Mouse (Mus musculus) heart, embryonic 14.5 days (tissue): ENCODE data around the gene Gm867. TPM values are rescaled to one million over a fixed set of nuclear protein-coding genes. Genes with fewer than 3 reads are reported as not detected.

Experiments used
- ATAC-seq: fragments of 200-750 bp; cut with Nextera tagmentation; 2 replicates; pipeline ENCODE4 v1.8.0; 2017; ENCODE audit warnings: low read depth, moderate TSS enrichment; ENCODE audit not compliant: insufficient number of reproducible peaks, insufficient read depth, low FRiP score
- H3K27ac ChIP-seq, 2 experiments: fragments of 200-500 bp in 1 of 2; fragments of 300-500 bp in 1 of 2; sonication (generic) in 1 of 2; replicated peaks in 1 of 2; 2 replicates each; pipeline ENCODE4 v1.5.1; 2012 to 2014; ENCODE audit warnings: low read depth in 2 of 2, low read length in 2 of 2, control low read depth in 1 of 2, mild to moderate bottlenecking in 1 of 2, mixed read lengths in 1 of 2; ENCODE audit not compliant: control insufficient read depth in 1 of 2, insufficient read depth in 1 of 2
- H3K27me3 ChIP-seq: fragments of 300-500 bp; sonication (generic); 2 replicates; pipeline ENCODE4 v1.6.1; 2014; ENCODE audit warnings: mild to moderate bottlenecking, low read length, control low read depth; ENCODE audit not compliant: control insufficient read depth, insufficient read depth
- H3K36me3 ChIP-seq: fragments of 300-500 bp; sonication (generic); 2 replicates; pipeline ENCODE4 v1.6.1; 2014; ENCODE audit warnings: mild to moderate bottlenecking, control low read depth, low read length, mixed read lengths; ENCODE audit not compliant: control insufficient read depth, insufficient read depth
- H3K4me1 ChIP-seq, 2 experiments: fragments of 200-500 bp in 1 of 2; fragments of 300-500 bp in 1 of 2; sonication (generic) in 1 of 2; 2 replicates each; pipeline ENCODE4 v1.6.1; 2012 to 2014; ENCODE audit warnings: low read length in 2 of 2, control low read depth in 1 of 2, mixed read lengths in 1 of 2; ENCODE audit not compliant: control insufficient read depth in 2 of 2, insufficient read depth in 2 of 2
- H3K4me2 ChIP-seq: fragments of 300-500 bp; sonication (generic); 2 replicates; pipeline ENCODE4 v1.6.1; 2014; ENCODE audit warnings: mild to moderate bottlenecking, low read length
- H3K4me3 ChIP-seq, 2 experiments: fragments of 200-500 bp in 1 of 2; fragments of 300-500 bp in 1 of 2; sonication (generic) in 1 of 2; 2 replicates each; pipeline ENCODE4 v1.5.1; 2012 to 2014; ENCODE audit warnings: low read length in 2 of 2, mild to moderate bottlenecking in 2 of 2, control low read depth in 1 of 2, low read depth in 1 of 2, moderate library complexity in 1 of 2; ENCODE audit not compliant: control insufficient read depth in 1 of 2, insufficient read depth in 1 of 2
- H3K9ac ChIP-seq: fragments of 300-500 bp; sonication (generic); 2 replicates; pipeline ENCODE4 v1.6.1; 2014; ENCODE audit warnings: mild to moderate bottlenecking, low read length
- H3K9me3 ChIP-seq: fragments of 300-500 bp; sonication (generic); 2 replicates; pipeline ENCODE4 v1.6.1; 2016; ENCODE audit warnings: low read length, control low read depth; ENCODE audit not compliant: control insufficient read depth
- WGBS: fragments of 180-500 bp; shearing (Covaris S2); extraction: QIAGEN DNeasy Blood & Tissue Kit; methylation state at CpG from one replicate; pipeline ENCODE4 v1.1.7; 2014; 5-methylcytosine and 5-hydroxymethylcytosine counted together
- polyA plus RNA-seq: library from polyadenylated mRNA; unstranded; fragments of >200 nt; fragmentation: Nextera tagmentation; extraction: Ambion mirVana; gene quantifications from 2 replicates; pipeline ENCODE4 v1.2.1, GENCODE M21; 2014

The Gm867 gene
- 0.28 and 0.57 TPM in 2 replicates for polyA plus RNA-seq

DNA sequence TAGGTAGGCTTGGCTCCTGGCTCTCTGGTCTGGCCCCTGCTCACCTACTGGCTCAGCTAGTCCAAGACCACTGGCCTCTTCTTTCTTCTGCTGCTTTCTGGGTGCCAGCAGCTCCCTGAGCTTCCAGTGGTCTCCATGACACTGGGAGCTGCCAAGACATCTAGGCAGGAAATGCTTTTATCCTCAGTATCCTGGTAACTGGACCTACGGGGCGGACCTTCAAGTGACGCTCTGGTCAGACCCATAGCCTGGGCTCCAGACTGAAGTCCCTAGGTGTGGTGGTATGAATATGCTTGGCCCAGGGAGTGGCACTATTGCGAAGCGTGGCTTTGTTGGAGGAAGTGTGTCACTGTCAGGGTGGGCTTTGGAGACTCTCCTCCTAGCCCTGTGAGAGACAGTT lies at the start of gene Gm867:
Gene Gm867 (minus strand): TSS at position 153 of the 400 bp plus-strand sequence.
- no peaks in the 10 kb centered on the region for H3K27me3 ChIP-seq
- peaks cover 4 to 6% of the 10 kb centered on the region in 2 experiments; a peak in 2 of 4 replicates for H3K4me1 ChIP-seq
- no peaks in the 10 kb centered on the region for H3K9me3 ChIP-seq
- no peak within 1 kb of the TSS for H3K9ac ChIP-seq
- no peak within 1 kb of the TSS for H3K4me2 ChIP-seq
- WGBS: 77% methylated on average over 5 of the region's 5 CpGs
- no peak within 1 kb of the TSS for H3K27ac ChIP-seq
- H3K4me3 ChIP-seq: no peak within 1 kb of the TSS
- no peak for ATAC-seq
- H3K36me3 ChIP-seq: peaks cover 12% of the 10 kb centered on the region; the same call in 1 of the 2 replicates

GRCm38 (mm10) chr10:75979432-75979831 lies 39.0 kb upstream of the Gm867 start:
- Histone ChIP-seq H3K27ac (no peak overlapping the region), H3K4me3 (no peak overlapping the region), H3K27me3 (no peaks in the 10 kb centered on the region), H3K9ac (no peak overlapping the region), H3K4me1 (no peaks in the 10 kb centered on the region), H3K4me2 (no peak overlapping the region), H3K9me3 (no peaks in the 10 kb centered on the region), H3K36me3 (no peaks in the 10 kb centered on the region)
- WGBS: 86% methylated on average over 3 of the region's 3 CpGs
- no peak for ATAC-seq

- WGBS: 78% methylated on average over 5 of the region's 5 CpGs
Observed at GRCm38 (mm10) chr10:75978835-75979157, 38.3 kb upstream of the Gm867 start.

GRCm38 (mm10) chr10:75978119-75978834 lies 37.8 kb upstream of the Gm867 start:
- no peak for ATAC-seq
- Histone ChIP-seq H3K9me3 (no peaks in the 10 kb centered on the region), H3K4me1 (no peaks in the 10 kb centered on the region), H3K36me3 (no peaks in the 10 kb centered on the region), H3K4me2 (no peak overlapping the region), H3K27ac (no peak overlapping the region), H3K4me3 (no peak overlapping the region), H3K27me3 (no peaks in the 10 kb centered on the region), H3K9ac (no peak overlapping the region)
- 40% methylated on average over 10 of the region's 10 CpGs for WGBS

More at GRCm38 (mm10) chr10:75978835-75979157, 38.3 kb upstream of the Gm867 start:
- Histone ChIP-seq H3K36me3 (no peaks in the 10 kb centered on the region), H3K4me2 (no peak overlapping the region), H3K9ac (no peak overlapping the region), H3K4me3 (no peak overlapping the region), H3K4me1 (no peaks in the 10 kb centered on the region), H3K9me3 (no peaks in the 10 kb centered on the region), H3K27me3 (no peaks in the 10 kb centered on the region), H3K27ac (no peak overlapping the region)
- ATAC-seq: no peak

- Histone ChIP-seq H3K27me3 (no peaks in the 10 kb centered on the region), H3K36me3 (no peaks in the 10 kb centered on the region), H3K4me3 (no peak overlapping the region), H3K27ac (no peak overlapping the region), H3K4me2 (no peak overlapping the region), H3K9ac (no peak overlapping the region), H3K4me1 (no peaks in the 10 kb centered on the region), H3K9me3 (no peaks in the 10 kb centered on the region)
- ATAC-seq: no peak
- WGBS: 74% methylated on average over 5 of the region's 5 CpGs
Observed at GRCm38 (mm10) chr10:75975216-75975615, 34.7 kb upstream of the Gm867 start.

- no peak overlapping the region for H3K4me2 ChIP-seq
- ATAC-seq: no peak
- H3K9ac ChIP-seq: no peak overlapping the region
- no peak overlapping the region for H3K4me3 ChIP-seq
- WGBS: 85% methylated on average over 10 of the region's 10 CpGs
- no peak overlapping the region for H3K27ac ChIP-seq
- no peaks in the 10 kb centered on the region for H3K4me1 ChIP-seq
- H3K9me3 ChIP-seq: no peaks in the 10 kb centered on the region
- no peaks in the 10 kb centered on the region for H3K27me3 ChIP-seq
- H3K36me3 ChIP-seq: no peaks in the 10 kb centered on the region
Observed at GRCm38 (mm10) chr10:75973846-75974245, 33.4 kb upstream of the Gm867 start.

- H3K27me3 ChIP-seq: peaks cover 18% of the 10 kb centered on the region
- no peak for ATAC-seq
- peak within 1 kb of the TSS; percentile 42; the same call in 1 of the 2 replicates for H3K9ac ChIP-seq
- H3K36me3 ChIP-seq: no peaks in the 10 kb centered on the region
- no peak within 1 kb of the TSS for H3K27ac ChIP-seq
- H3K4me1 ChIP-seq: peaks cover 8 to 11% of the 10 kb centered on the region in 2 experiments
- WGBS: 14% methylated on average over 20 of the region's 20 CpGs
- H3K9me3 ChIP-seq: no peaks in the 10 kb centered on the region
- H3K4me2 ChIP-seq: peak within 1 kb of the TSS; percentile 60
- H3K4me3 ChIP-seq: peak within 1 kb of the TSS; percentile 21 to 30
Observed at GRCm38 (mm10) chr10:75954381-75954811, 13.9 kb upstream of the Gm867 start, which contains the start of gene Gm5134. Gene Gm5134 (plus strand): TSS chr10:75954514.
